Mouse (Mus musculus): Measurements from ENCODE around the gene Apol7b.
"Not testable (repeated sequence)": the region's sequence is repeated elsewhere in the genome, so short reads cannot be mapped to it uniquely, and the experiment has no call there.

Apol7b gene

GRCm38 (mm10) chr15:77447392-77447791, at the start of gene Apol7b:
Gene Apol7b (minus strand): TSS chr15:77447492.
- DNase-seq (ENCODE audit: low spot score), result not testable (repeated sequence)

GRCm38 (mm10) chr15:77494694-77495093, 47.4 kb upstream of the Apol7b start:
- not testable (repeated sequence) for DNase-seq (ENCODE audit: low spot score)

GRCm38 (mm10) chr15:77493181-77493580, 45.9 kb upstream of the Apol7b start:
- DNase-seq (ENCODE audit: low spot score), result not testable (repeated sequence)

GRCm38 (mm10) chr15:77482140-77482794, 35.0 kb upstream of the Apol7b start:
- DNase-seq (ENCODE audit: low spot score), result no peak

- DNase-seq (ENCODE audit: low spot score), result not testable (repeated sequence)
Measured at GRCm38 (mm10) chr15:77476693-77477092, 29.4 kb upstream of the Apol7b start, which contains the start of gene Apol10a. Gene Apol10a (plus strand): TSS chr15:77477047.

- not testable (repeated sequence) for DNase-seq (ENCODE audit: low spot score)
Measured at GRCm38 (mm10) chr15:77474699-77475390, 27.6 kb upstream of the Apol7b start.

GRCm38 (mm10) chr15:77449927-77450326, 2.6 kb upstream of the Apol7b start:
- not testable (repeated sequence) for DNase-seq (ENCODE audit: low spot score)

- not testable (repeated sequence) for DNase-seq (ENCODE audit: low spot score)
Measured at GRCm38 (mm10) chr15:77445668-77446067, 1.6 kb downstream of the Apol7b start.

GRCm38 (mm10) chr15:77444746-77445145, 2.5 kb downstream of the Apol7b start:
- not testable (repeated sequence) for DNase-seq (ENCODE audit: low spot score)

GRCm38 (mm10) chr15:77428690-77429448, 18.4 kb downstream of the Apol7b start:
- not testable (repeated sequence) for DNase-seq (ENCODE audit: low spot score)

GRCm38 (mm10) chr15:77422925-77423324, 24.4 kb downstream of the Apol7b start:
- not testable (repeated sequence) for DNase-seq (ENCODE audit: low spot score)

GRCm38 (mm10) chr15:77419657-77420056, 27.6 kb downstream of the Apol7b start:
- DNase-seq (ENCODE audit: low spot score), result not testable (repeated sequence)

- DNase-seq (ENCODE audit: low spot score), result not testable (repeated sequence)
Measured at GRCm38 (mm10) chr15:77416655-77417333, 30.5 kb downstream of the Apol7b start.

- DNase-seq (ENCODE audit: low spot score), result not testable (repeated sequence)
Measured at GRCm38 (mm10) chr15:77415653-77416052, 31.6 kb downstream of the Apol7b start.

- DNase-seq (ENCODE audit: low spot score), result not testable (repeated sequence)
Measured at GRCm38 (mm10) chr15:77412695-77413094, 34.6 kb downstream of the Apol7b start.

- not testable (repeated sequence) for DNase-seq (ENCODE audit: low spot score)
Measured at GRCm38 (mm10) chr15:77411035-77411434, 36.3 kb downstream of the Apol7b start, which contains the start of gene Apol9a. Gene Apol9a (minus strand): TSS chr15:77411135.

- not testable (repeated sequence) for DNase-seq (ENCODE audit: low spot score)
Measured at GRCm38 (mm10) chr15:77406370-77406769, 40.9 kb downstream of the Apol7b start.

GRCm38 (mm10) chr15:77399027-77399426, 48.3 kb downstream of the Apol7b start, which contains the start of gene Apol7a:
Gene Apol7a (minus strand): TSS chr15:77399110.
- not testable (repeated sequence) for DNase-seq (ENCODE audit: low spot score)

GRCm38 (mm10) chr15:77397450-77398132, 49.7 kb downstream of the Apol7b start:
- not testable (repeated sequence) for DNase-seq (ENCODE audit: low spot score)

- not testable (repeated sequence) for DNase-seq (ENCODE audit: low spot score)
Measured at GRCm38 (mm10) chr15:77393832-77394231, 53.5 kb downstream of the Apol7b start.

- DNase-seq (ENCODE audit: low spot score), result no peak
Measured at GRCm38 (mm10) chr15:77387462-77387861, 59.8 kb downstream of the Apol7b start.

All from urinary bladder, postnatal 10 days (tissue).